Mouse (Mus musculus) heart, postnatal 0 days (tissue): ENCODE measurements around the gene Gm3336.

Experiments
- CTCF ChIP-seq: IDR thresholded peaks from 2 replicates; pipeline ENCODE4 v1.5.1; 2016; ENCODE audit warnings: antibody characterized with exemption, control low read depth, low read depth
- EP300 ChIP-seq: IDR thresholded peaks from 2 replicates; pipeline ENCODE4 v1.6.1; 2016; ENCODE audit warnings: antibody characterized with exemption, low read depth

DNA sequence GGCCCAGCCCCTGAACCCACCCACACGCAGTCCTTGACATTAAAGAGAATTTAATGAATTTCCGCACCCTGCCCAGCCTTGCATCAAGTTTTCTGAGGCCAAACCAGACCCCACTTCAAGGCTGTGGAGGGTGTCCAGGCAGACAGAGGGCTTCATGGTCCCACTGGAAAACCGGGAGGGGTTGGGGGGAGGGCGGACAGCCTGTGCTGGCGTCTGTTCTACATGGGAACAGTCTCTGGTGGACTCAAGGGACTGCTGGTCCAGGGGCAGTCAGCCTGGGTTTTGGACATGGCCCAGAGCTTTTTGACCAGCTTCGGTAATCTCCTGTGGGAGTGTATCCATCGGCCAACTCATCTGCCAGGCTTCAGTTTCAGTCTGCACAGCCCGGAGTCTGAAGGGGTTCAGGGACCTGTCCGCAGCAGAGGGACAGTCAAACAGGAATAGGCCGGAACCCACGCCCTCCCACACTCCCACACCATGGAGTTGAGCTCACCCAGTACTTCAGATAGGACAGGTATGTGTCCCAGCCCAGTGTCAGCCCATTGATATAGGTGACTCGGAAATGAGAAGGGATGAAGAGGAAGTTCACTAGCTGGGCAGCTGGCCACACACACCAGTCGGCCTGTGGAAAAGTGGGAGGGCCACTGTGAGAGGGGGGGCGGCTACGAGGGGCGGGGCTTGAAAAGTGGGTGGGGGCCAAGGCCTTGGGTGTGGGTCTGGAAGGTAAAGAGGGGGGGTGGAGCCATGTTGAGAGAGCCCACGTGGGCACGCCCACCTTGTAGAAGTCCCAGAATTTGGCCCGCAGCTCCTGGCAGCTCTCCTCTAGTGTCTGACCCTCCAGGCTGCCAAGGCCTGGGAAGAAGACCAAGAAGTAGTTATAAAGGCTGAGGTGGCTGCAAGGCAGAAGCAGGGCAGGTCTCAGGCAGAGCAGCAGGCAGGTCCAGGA is 40.5 kb downstream of the Gm3336 start:
- TF ChIP-seq EP300: no peak
- TF ChIP-seq CTCF: no peak
